Mouse (Mus musculus) ES-E14 (cell line): Measurements from ENCODE around the gene Slc5a3.

ENCODE experiments used
- CHD2 ChIP-seq: IDR thresholded peaks from 2 replicates; pipeline ENCODE4 v1.6.1; 2014; ENCODE audit warnings: mild to moderate bottlenecking, low read depth, low read length, inconsistent platforms
- HCFC1 ChIP-seq: IDR thresholded peaks from 2 replicates; pipeline ENCODE4 v1.6.1; 2012; ENCODE audit warnings: low read length, inconsistent platforms, borderline replicate concordance; ENCODE audit not compliant: insufficient read depth
- MAFK ChIP-seq: IDR thresholded peaks from 2 replicates; pipeline ENCODE4 v1.6.1; 2014; ENCODE audit warnings: mild to moderate bottlenecking, low read depth, low read length, inconsistent platforms; ENCODE audit not compliant: insufficient read depth
- ZC3H11A ChIP-seq: IDR thresholded peaks from 2 replicates; pipeline ENCODE4 v1.6.1; 2012; ENCODE audit warnings: low read depth, mild to moderate bottlenecking, inconsistent platforms, low read length, borderline replicate concordance
- ZNF384 ChIP-seq: IDR thresholded peaks from 2 replicates; pipeline ENCODE4 v1.6.1; 2012; ENCODE audit warnings: low read depth, low read length, inconsistent platforms

DNA sequence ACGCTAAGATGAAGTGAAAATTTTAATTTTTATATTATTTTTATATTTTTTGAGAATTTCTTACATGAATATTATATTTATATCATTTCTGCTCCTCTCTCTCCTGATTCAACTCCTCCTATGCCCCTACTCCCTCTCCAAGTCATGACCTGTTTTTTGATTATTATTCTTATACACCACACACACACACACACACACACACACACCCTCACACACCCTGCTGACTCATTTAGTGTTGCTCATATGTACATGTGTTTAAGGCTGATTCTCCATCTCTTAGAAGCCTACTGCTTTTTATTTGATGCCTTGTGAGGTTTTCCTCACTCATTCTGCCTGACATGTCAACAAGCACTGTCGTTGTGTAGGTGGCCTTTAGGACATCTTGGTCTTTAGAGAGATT lies 48.5 kb upstream of the Slc5a3 start:
- TF ChIP-seq ZC3H11A (no peak), ZNF384 (no peak), MAFK (no peak), HCFC1 (no peak), CHD2 (no peak)
